Mouse (Mus musculus) myocyte (in vitro differentiated cells): ENCODE measurements around the gene Myo18b.

Experiments
- CEBPB ChIP-seq: IDR thresholded peaks from 2 replicates; pipeline ENCODE4 v1.6.1; 2011; ENCODE audit warnings: mild to moderate bottlenecking, moderate library complexity; ENCODE audit not compliant: poor library complexity, insufficient read depth, severe bottlenecking
- E2F4 ChIP-seq: IDR thresholded peaks from one replicate; pipeline ENCODE4 v1.6.1; 2011; ENCODE audit warnings: mild to moderate bottlenecking, control low read depth, moderate library complexity; ENCODE audit not compliant: insufficient read depth
- MAX ChIP-seq: IDR thresholded peaks from one replicate; pipeline ENCODE4 v1.6.1; 2011; ENCODE audit warnings: low read depth, mild to moderate bottlenecking, control low read depth
- MYOG ChIP-seq, 3 experiments: IDR thresholded peaks; one replicate each; pipeline ENCODE4 v1.6.1; 2011; ENCODE audit warnings: control low read depth in 2 of 3, low read depth in 2 of 3, mild to moderate bottlenecking in 2 of 3; ENCODE audit not compliant: insufficient read length in 2 of 3, control insufficient read depth in 1 of 3, insufficient read depth in 1 of 3
- POLR2A ChIP-seq: IDR thresholded peaks from one replicate; pipeline ENCODE4 v1.6.1; 2011; ENCODE audit warnings: low read depth, mild to moderate bottlenecking, control low read depth, moderate library complexity; ENCODE audit not compliant: insufficient read length
- POLR2AphosphoS2 ChIP-seq: IDR thresholded peaks from one replicate; pipeline ENCODE4 v1.6.1; 2011; ENCODE audit warnings: low read depth, control low read depth; ENCODE audit not compliant: insufficient read length
- REST ChIP-seq: IDR thresholded peaks from one replicate; pipeline ENCODE4 v1.6.1; 2011; ENCODE audit warnings: mild to moderate bottlenecking, control low read depth, moderate library complexity; ENCODE audit not compliant: insufficient read depth, insufficient read length
- TCF12 ChIP-seq: IDR thresholded peaks from one replicate; pipeline ENCODE4 v1.6.1; 2011; ENCODE audit warnings: mild to moderate bottlenecking, control low read depth; ENCODE audit not compliant: poor library complexity, insufficient read depth, severe bottlenecking
- USF1 ChIP-seq: IDR thresholded peaks from one replicate; pipeline ENCODE4 v1.6.1; 2011; ENCODE audit warnings: low read depth, mild to moderate bottlenecking, control low read depth, moderate library complexity

GRCm38 (mm10) chr5:112747306-112747930, 148.7 kb downstream of the Myo18b start:
- no peak for TF ChIP-seq REST
- TF ChIP-seq MAX = no peak
- TF ChIP-seq POLR2A = no peak
- no peak for TF ChIP-seq USF1
- no peak for TF ChIP-seq TCF12
- TF ChIP-seq E2F4 = no peak
- TF ChIP-seq CEBPB = no peak
- no peak for TF ChIP-seq POLR2AphosphoS2
- TF ChIP-seq MYOG (IDR thresholded peaks at IDR 0.05; ENCODE audit: control insufficient read depth in 1 of 3, insufficient read depth in 1 of 3, insufficient read length in 2 of 3, low read depth in 2 of 3) = no peak
